In genomic region chr8:106060521-106060920, GRCm38 (mm10) we compare ENCODE assay signal across 8 mouse cellular contexts. TPM values are rescaled to one million over a fixed set of nuclear protein-coding genes. Genes with fewer than 3 reads are reported as not detected.
DNase-seq lines count a peak whose midpoint lies in the region; ATAC-seq and TF ChIP-seq lines count a peak whose summit lies in the region.

No protein-coding gene starts in this region.

- DNase-seq in heart, postnatal 0 days (ENCODE audit: low spot score), result peak; percentile 19
- no peak for DNase-seq in heart, postnatal 14 days
- DNase-seq in G1E (ENCODE audit: low spot score), result no peak
- DNase-seq in ovary, adult 18-20 months (ENCODE audit: low spot score), result no peak
- DNase-seq in kidney, postnatal 25 days, result no peak
- DNase-seq in right cerebral cortex, postnatal 36 days (ENCODE audit: low spot score in 2 of 2), result no peak

- no peaks in the 10 kb centered on the region for H3K36me3 ChIP-seq in heart, postnatal 0 days (replicated peaks; ENCODE audit: control insufficient read depth, insufficient read depth, low read length)
- H3K36me3 ChIP-seq in G1E (replicated peaks) (peaks cover 18% of the 10 kb centered on the region), macrophage (ENCODE audit: inconsistent target) (no peaks in the 10 kb centered on the region)
- no peaks in the 10 kb centered on the region for H3K36me3 ChIP-seq in forebrain, embryonic 16.5 days (ENCODE audit: control insufficient read depth, insufficient read depth)

- 2% methylated on average over 3 of the region's 3 CpGs for WGBS in heart, postnatal 0 days
- WGBS in forebrain, embryonic 16.5 days, result 4% methylated on average over 3 of the region's 3 CpGs
- 0% methylated on average over 3 of the region's 3 CpGs for WGBS in macrophage (ENCODE audit: missing documents)

- H3K9me3 ChIP-seq in heart, postnatal 0 days (replicated peaks; ENCODE audit: control insufficient read depth, low read length), result no peaks in the 10 kb centered on the region
- no peaks in the 10 kb centered on the region for H3K9me3 ChIP-seq in G1E (replicated peaks)
- H3K9me3 ChIP-seq in forebrain, embryonic 16.5 days (ENCODE audit: control insufficient read depth, low read length), result no peaks in the 10 kb centered on the region

- TF ChIP-seq CTCF in heart, postnatal 0 days (IDR thresholded peaks at IDR 0.05; ENCODE audit: low read depth), result no peak
- TF ChIP-seq CTCF in G1E (IDR thresholded peaks at IDR 0.05; ENCODE audit: low read depth, low read length), result no peak

- intact Hi-C loops in heart, postnatal 14 days (cut with DNase I), result no loop called here

- TF ChIP-seq EP300 in heart, postnatal 0 days (IDR thresholded peaks at IDR 0.05; ENCODE audit: low read depth), result no peak

- H3K27me3 ChIP-seq in heart, postnatal 0 days (ENCODE audit: control insufficient read depth, insufficient read depth, low read length), result no peaks in the 10 kb centered on the region
- H3K27me3 ChIP-seq in G1E (ENCODE audit: insufficient read depth, low read length), result no peaks in the 10 kb centered on the region
- no peaks in the 10 kb centered on the region for H3K27me3 ChIP-seq in forebrain, embryonic 16.5 days (replicated peaks; ENCODE audit: control insufficient read depth, insufficient read depth, low read length)

- peaks cover 15% of the 10 kb centered on the region for H3K4me1 ChIP-seq in heart, postnatal 0 days (ENCODE audit: control insufficient read depth, insufficient read depth)
- peaks cover 45% of the 10 kb centered on the region for H3K4me1 ChIP-seq in G1E (ENCODE audit: insufficient read depth, low read depth, low read length)
- peaks cover 21% of the 10 kb centered on the region for H3K4me1 ChIP-seq in forebrain, embryonic 16.5 days (replicated peaks; ENCODE audit: control insufficient read depth, insufficient read depth, low read length)

- peaks cover 53% of the 10 kb centered on the region for H3K79me2 ChIP-seq in macrophage (ENCODE audit: inconsistent target)

- peak overlapping the region; percentile 90 for H3K9ac ChIP-seq in heart, postnatal 0 days (replicated peaks; ENCODE audit: low read depth, low read length)
- H3K9ac ChIP-seq in forebrain, embryonic 16.5 days (replicated peaks; ENCODE audit: low read depth, low read length), result peak overlapping the region; percentile 86; the same call in 1 of the 2 replicates

- H3K4me3 ChIP-seq in heart, postnatal 0 days (ENCODE audit: low read depth, low read length), result peak overlapping the region; percentile 89
- peak overlapping the region; percentile 95 for H3K4me3 ChIP-seq in G1E (ENCODE audit: low read depth, low read length)
- peak overlapping the region; percentile 94 for H3K4me3 ChIP-seq in forebrain, embryonic 16.5 days (replicated peaks; ENCODE audit: low read length)
- peak overlapping the region; percentile 82 for H3K4me3 ChIP-seq in macrophage (ENCODE audit: inconsistent target)

- ATAC-seq in heart, postnatal 0 days (ENCODE audit: insufficient read depth, low read depth), result no peak
- no peak for ATAC-seq in G1E (ENCODE audit: extremely low read depth, insufficient number of reproducible peaks, low FRiP score, poor library complexity, severe bottlenecking)
- no peak for ATAC-seq in forebrain, embryonic 16.5 days

- peak overlapping the region; percentile 96 for H3K27ac ChIP-seq in heart, postnatal 0 days (ENCODE audit: low read depth)
- no peak overlapping the region for H3K27ac ChIP-seq in forebrain, embryonic 16.5 days (ENCODE audit: low read length)
- H3K27ac ChIP-seq in macrophage, result peak overlapping the region; percentile 68

- H3K4me2 ChIP-seq in heart, postnatal 0 days (ENCODE audit: low read depth, low read length), result peak overlapping the region; percentile 79
- H3K4me2 ChIP-seq in forebrain, embryonic 16.5 days (ENCODE audit: low read length), result peak overlapping the region; percentile 74

RNA-seq across cellular contexts. Expression of gene Nfatc3, which starts 1.9 kb away (rescaled TPM):
- total RNA-seq in heart, postnatal 0 days (2014; rRNA removed; ENCODE audit: low replicate concordance), result 26.6 and 28.3 TPM in 2 replicates
- 2.0 and 2.4 TPM in 2 replicates for polyA plus RNA-seq in heart, postnatal 0 days (2015; fragmentation: Nextera tagmentation; extraction: Ambion mirVana)
- 10 to 100 TPM; 22.0 to 29.4 TPM for total RNA-seq in heart, postnatal 14 days (2021)
- total RNA-seq in G1E (2014; fragmentation: Nextera tagmentation), result 189 and 192 TPM in 2 replicates
- total RNA-seq in G1E (2017), result 29.6 and 31.0 TPM in 2 replicates
- 13.0 and 15.0 TPM in 2 replicates for polyA plus RNA-seq in G1E (2012)
- 3.2 and 5.3 TPM in 2 replicates for polyA plus RNA-seq in forebrain, embryonic 16.5 days (2015; fragmentation: Nextera tagmentation; extraction: Ambion mirVana)
- total RNA-seq in macrophage (2018; cell fraction: chromatin; rRNA removed), result 10 to 100 TPM; 10.3 to 83.3 (median 38.5) TPM
- total RNA-seq in macrophage (2018; cell fraction: cytosol; rRNA removed), result 10 to 100 TPM; 19.5 to 40.4 (median 33.9) TPM
- total RNA-seq in macrophage (2018; cell fraction: nucleus; rRNA removed), result 10 to 100 TPM; 12.0 to 86.7 (median 34.1) TPM
- polyA plus RNA-seq in macrophage (2018), result 21.3 to 25.2 TPM (median 22.3 TPM) in 3 replicates

RNA-seq across cellular contexts. Expression of gene Ddx28, which starts 48.8 kb away (rescaled TPM):
- 25.8 and 35.4 TPM in 2 replicates for total RNA-seq in heart, postnatal 0 days (2014; rRNA removed; ENCODE audit: low replicate concordance)
- polyA plus RNA-seq in heart, postnatal 0 days (2015; fragmentation: Nextera tagmentation; extraction: Ambion mirVana), result 10.9 TPM in 2 replicates
- 1 to 10 TPM; 9.5 to 9.9 TPM for total RNA-seq in heart, postnatal 14 days (2021)
- total RNA-seq in G1E (2014; fragmentation: Nextera tagmentation), result 9.9 TPM in 2 replicates
- total RNA-seq in G1E (2017), result 18.6 and 19.4 TPM in 2 replicates
- polyA plus RNA-seq in G1E (2012), result 22.6 and 26.0 TPM in 2 replicates
- 20.3 and 22.8 TPM in 2 replicates for polyA plus RNA-seq in forebrain, embryonic 16.5 days (2015; fragmentation: Nextera tagmentation; extraction: Ambion mirVana)
- 10 to 100 TPM in 2 of 26 experiments, 1 to 10 TPM in 24; 3.6 to 10.7 (median 6.9) TPM for total RNA-seq in macrophage (2018; cell fraction: chromatin; rRNA removed)
- total RNA-seq in macrophage (2018; cell fraction: cytosol; rRNA removed), result 10 to 100 TPM; 14.7 to 22.6 (median 19.5) TPM
- 10 to 100 TPM in 24 of 26 experiments, 1 to 10 TPM in 2; 8.5 to 24.3 (median 16.6) TPM for total RNA-seq in macrophage (2018; cell fraction: nucleus; rRNA removed)
- polyA plus RNA-seq in macrophage (2018), result 10.2 to 19.4 TPM (median 15.9 TPM) in 3 replicates

RNA-seq across cellular contexts. Expression of gene Dpep2nb, which starts 54.7 kb away (rescaled TPM):
- not detected in 2 replicates for total RNA-seq in heart, postnatal 0 days (2014; rRNA removed; ENCODE audit: low replicate concordance)
- polyA plus RNA-seq in heart, postnatal 0 days (2015; fragmentation: Nextera tagmentation; extraction: Ambion mirVana), result 0.20 and 0.21 TPM in 2 replicates
- not detected for total RNA-seq in heart, postnatal 14 days (2021)
- total RNA-seq in G1E (2014; fragmentation: Nextera tagmentation), result not detected in 2 replicates
- 0.16 TPM in 1 of 2 replicates, not detected in the other for total RNA-seq in G1E (2017)
- not detected in 2 replicates for polyA plus RNA-seq in G1E (2012)
- not detected in 2 replicates for polyA plus RNA-seq in forebrain, embryonic 16.5 days (2015; fragmentation: Nextera tagmentation; extraction: Ambion mirVana)
- total RNA-seq in macrophage (2018; cell fraction: chromatin; rRNA removed), result 1 to 10 TPM in 7 of 26 experiments, under 1 TPM in 4, not detected in 15; 0.80 to 2.4 (median 1.1) TPM
- total RNA-seq in macrophage (2018; cell fraction: cytosol; rRNA removed), result under 1 TPM in 13 of 26 experiments, not detected in 13; 0.10 to 0.61 (median 0.18) TPM
- 10 to 100 TPM in 1 of 26 experiments, 1 to 10 TPM in 13, under 1 TPM in 5, not detected in 7; 0.46 to 11.4 (median 2.8) TPM for total RNA-seq in macrophage (2018; cell fraction: nucleus; rRNA removed)
- not detected in 3 replicates for polyA plus RNA-seq in macrophage (2018)
